Mouse (Mus musculus) spleen, adult 2 months (tissue): ENCODE results near the gene Epha5. TPM values are rescaled to one million over a fixed set of nuclear protein-coding genes. Genes with fewer than 3 reads are reported as not detected.

ENCODE experiments used
- DNase-seq, 2 experiments: peaks; one replicate each; pipeline versions ENCODE4 v3.0.0 to v3.0.0-alpha.2; 2012 to 2021; ENCODE audit warnings: low spot score in 2 of 2, low read depth in 1 of 2
- H3K27ac ChIP-seq: fragments of 200-500 bp; 2 replicates; pipeline ENCODE4 v1.5.1; 2012; ENCODE audit warnings: low read length, inconsistent platforms; ENCODE audit not compliant: insufficient read depth
- H3K27me3 ChIP-seq: fragments of 200-500 bp; 2 replicates; pipeline ENCODE4 v1.6.1; 2012; ENCODE audit warnings: mild to moderate bottlenecking, moderate library complexity, low read length, inconsistent platforms; ENCODE audit not compliant: control insufficient read depth, insufficient read depth
- H3K36me3 ChIP-seq: fragments of 200-500 bp; 2 replicates; pipeline ENCODE4 v1.6.1; 2012; ENCODE audit warnings: mild to moderate bottlenecking, low read length, inconsistent platforms; ENCODE audit not compliant: control insufficient read depth, insufficient read depth
- H3K4me1 ChIP-seq: fragments of 200-500 bp; 2 replicates; pipeline ENCODE4 v1.6.1; 2011; ENCODE audit warnings: inconsistent platforms; ENCODE audit not compliant: control insufficient read depth, insufficient read depth, insufficient read length
- H3K4me3 ChIP-seq: fragments of 200-500 bp; 2 replicates; pipeline ENCODE4 v1.5.1; 2011; ENCODE audit warnings: mild to moderate bottlenecking, inconsistent platforms; ENCODE audit not compliant: insufficient read depth, insufficient read length; ENCODE audit errors: extremely low read depth
- CTCF ChIP-seq: fragments of 200-500 bp; IDR thresholded peaks from 2 replicates; pipeline ENCODE4 v1.5.1; 2011; ENCODE audit warnings: mild to moderate bottlenecking, inconsistent platforms; ENCODE audit not compliant: insufficient read depth, insufficient read length, insufficient replicate concordance; ENCODE audit errors: extremely low read depth
- POLR2A ChIP-seq: fragments of 200-500 bp; IDR thresholded peaks from 2 replicates; pipeline ENCODE4 v1.6.1; 2011; ENCODE audit warnings: low read depth, low read length, inconsistent platforms
- WGBS: fragments of 180-500 bp; shearing (Covaris S2); methylation state at CpG from one replicate; pipeline ENCODE4 v1.1.7; 2018; 5-methylcytosine and 5-hydroxymethylcytosine counted together
- polyA plus RNA-seq: library from polyadenylated mRNA; depleted of rRNA; stranded (reverse); fragments of >200 nt; gene quantifications from 2 replicates; pipeline ENCODE4 v1.2.3, GENCODE M21; 2012

Gene Epha5
- polyA plus RNA-seq, 1 experiment: not detected

GRCm38 (mm10) chr5:84346728-84347499, 70.3 kb downstream of the Epha5 start:
- no peak for DNase-seq
- Histone ChIP-seq H3K27ac (no peak overlapping the region), H3K27me3 (no peaks in the 10 kb centered on the region), H3K4me3 (no peak overlapping the region), H3K36me3 (no peaks in the 10 kb centered on the region), H3K4me1 (no peaks in the 10 kb centered on the region)
- TF ChIP-seq CTCF: no peak
- no peak for TF ChIP-seq POLR2A
- 80% methylated on average over 2 of the region's 2 CpGs for WGBS

- WGBS: 72% methylated on average over 3 of the region's 3 CpGs
- Histone ChIP-seq H3K27ac (no peak overlapping the region), H3K4me1 (no peaks in the 10 kb centered on the region), H3K27me3 (no peaks in the 10 kb centered on the region), H3K4me3 (no peak overlapping the region), H3K36me3 (no peaks in the 10 kb centered on the region)
- DNase-seq: no peak
- no peak for TF ChIP-seq CTCF
- TF ChIP-seq POLR2A: no peak
Observed at GRCm38 (mm10) chr5:84335834-84336465, 81.2 kb downstream of the Epha5 start.

DNA sequence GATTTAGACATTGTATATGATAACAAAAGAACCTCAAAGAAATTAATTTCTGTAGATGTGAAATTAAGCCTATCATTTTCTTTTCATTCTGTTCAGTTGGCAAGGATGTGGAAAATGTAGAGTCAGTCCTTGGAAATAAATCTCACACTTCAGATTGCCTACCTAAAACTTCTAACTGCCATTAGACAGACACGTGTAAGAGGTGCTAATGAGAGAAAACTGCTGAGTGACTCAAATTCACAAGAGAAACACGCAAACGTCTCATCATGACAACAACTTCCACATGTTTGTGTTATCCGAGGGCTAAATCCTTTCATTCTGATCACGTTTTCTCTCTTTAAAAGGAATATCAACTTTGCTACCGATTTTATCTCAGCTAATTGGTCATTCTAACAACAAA, 82.7 kb downstream of the Epha5 start:
- Histone ChIP-seq H3K27me3 (no peaks in the 10 kb centered on the region), H3K36me3 (no peaks in the 10 kb centered on the region), H3K27ac (no peak overlapping the region), H3K4me3 (no peak overlapping the region), H3K4me1 (no peaks in the 10 kb centered on the region)
- no peak for DNase-seq
- WGBS: 84% methylated on average over 6 of the region's 6 CpGs
- TF ChIP-seq POLR2A (no peak), CTCF (no peak)

DNA sequence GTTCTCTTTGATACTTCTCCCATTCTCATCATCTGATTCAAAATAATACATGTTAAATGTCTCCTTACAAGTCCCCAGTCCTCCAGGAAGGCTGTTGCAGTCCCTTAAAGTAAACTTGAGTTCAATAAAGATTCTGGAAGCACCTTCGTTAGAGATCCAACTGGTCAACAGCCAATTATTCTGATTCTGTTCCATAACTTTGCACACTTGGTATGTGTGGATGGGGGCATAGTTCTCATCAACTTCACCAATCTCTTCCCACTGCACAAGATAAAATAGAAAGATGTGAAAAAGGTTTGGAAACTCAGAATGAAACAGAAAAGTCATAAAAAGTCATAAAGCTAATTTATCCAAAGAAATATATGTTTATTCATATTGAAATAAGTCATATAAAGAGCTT, 85.6 kb downstream of the Epha5 start:
- 87% methylated on average over 1 of the region's 1 CpGs for WGBS
- no peak for TF ChIP-seq POLR2A
- no peak for TF ChIP-seq CTCF
- Histone ChIP-seq H3K27me3 (no peaks in the 10 kb centered on the region), H3K4me1 (no peaks in the 10 kb centered on the region), H3K4me3 (no peak overlapping the region), H3K27ac (no peak overlapping the region), H3K36me3 (no peaks in the 10 kb centered on the region)
- no peak for DNase-seq

GRCm38 (mm10) chr5:84320553-84320952, 96.6 kb downstream of the Epha5 start:
- Histone ChIP-seq H3K36me3 (no peaks in the 10 kb centered on the region), H3K27ac (no peak overlapping the region), H3K4me3 (no peak overlapping the region), H3K27me3 (no peaks in the 10 kb centered on the region), H3K4me1 (no peaks in the 10 kb centered on the region)
- 91% methylated on average over 1 of the region's 1 CpGs for WGBS
- no peak for DNase-seq
- no peak for TF ChIP-seq CTCF
- no peak for TF ChIP-seq POLR2A

DNA sequence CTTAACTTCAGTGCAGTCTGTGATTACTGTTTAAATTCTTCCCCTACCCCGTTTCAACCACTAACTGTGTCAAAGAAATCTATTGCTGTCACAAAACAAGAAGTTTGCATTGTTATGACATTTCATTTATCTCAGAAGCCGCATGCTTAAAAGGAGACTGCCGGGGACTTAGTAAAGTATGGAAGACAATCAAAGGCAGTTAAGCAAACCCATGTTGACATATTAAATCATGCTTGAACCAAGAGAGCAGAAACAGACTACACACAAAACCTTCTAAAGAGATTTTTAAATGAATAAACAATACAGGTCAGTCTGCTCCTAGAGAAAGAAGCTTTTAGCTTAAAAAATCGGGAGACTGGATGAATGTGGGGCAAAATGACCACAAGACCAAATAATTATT, 97.0 kb downstream of the Epha5 start:
- TF ChIP-seq CTCF: no peak
- TF ChIP-seq POLR2A: no peak
- Histone ChIP-seq H3K36me3 (no peaks in the 10 kb centered on the region), H3K4me3 (no peak overlapping the region), H3K27me3 (no peaks in the 10 kb centered on the region), H3K27ac (no peak overlapping the region), H3K4me1 (no peaks in the 10 kb centered on the region)
- WGBS: 61% methylated on average over 4 of the region's 4 CpGs
- no peak for DNase-seq

DNA sequence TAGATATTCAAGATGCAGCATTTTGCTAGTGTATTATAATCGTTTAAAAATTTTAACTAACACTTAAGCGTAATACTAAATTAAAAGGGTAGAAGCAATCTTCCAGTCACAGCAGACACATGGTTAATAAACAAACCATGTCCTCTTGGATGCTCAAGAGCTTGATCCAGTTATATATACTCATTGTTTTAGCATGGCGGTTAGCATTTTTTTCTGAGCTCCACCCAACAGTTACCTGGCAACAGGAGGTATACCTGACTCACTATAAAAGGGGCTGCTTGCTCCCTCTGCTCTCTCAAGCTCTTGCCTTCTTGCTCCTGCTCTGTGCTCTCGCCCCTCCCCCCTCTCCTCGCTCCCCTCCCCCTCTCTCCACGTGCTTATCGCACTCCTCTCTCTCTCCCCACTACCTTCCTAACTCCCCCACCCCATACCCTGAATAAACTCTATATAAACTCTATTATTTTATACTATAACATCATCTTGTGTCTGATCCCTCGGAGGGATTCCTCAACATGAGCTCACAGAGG, 98.3 kb downstream of the Epha5 start:
- 54% methylated on average over 8 of the region's 8 CpGs for WGBS
- Histone ChIP-seq H3K27ac (no peak overlapping the region), H3K4me1 (no peaks in the 10 kb centered on the region), H3K27me3 (no peaks in the 10 kb centered on the region), H3K4me3 (no peak overlapping the region), H3K36me3 (no peaks in the 10 kb centered on the region)
- TF ChIP-seq POLR2A: no peak
- TF ChIP-seq CTCF: no peak
- no peak for DNase-seq
